Mouse (Mus musculus) telencephalon, adult 2 months (tissue): ENCODE measurements around the gene 2210407C18Rik.

Experiments
- DNase-seq: peaks from one replicate; pipeline ENCODE4 v3.0.0-alpha.2; 2011; ENCODE audit warnings: low read depth, low spot score

The 2210407C18Rik gene

DNA sequence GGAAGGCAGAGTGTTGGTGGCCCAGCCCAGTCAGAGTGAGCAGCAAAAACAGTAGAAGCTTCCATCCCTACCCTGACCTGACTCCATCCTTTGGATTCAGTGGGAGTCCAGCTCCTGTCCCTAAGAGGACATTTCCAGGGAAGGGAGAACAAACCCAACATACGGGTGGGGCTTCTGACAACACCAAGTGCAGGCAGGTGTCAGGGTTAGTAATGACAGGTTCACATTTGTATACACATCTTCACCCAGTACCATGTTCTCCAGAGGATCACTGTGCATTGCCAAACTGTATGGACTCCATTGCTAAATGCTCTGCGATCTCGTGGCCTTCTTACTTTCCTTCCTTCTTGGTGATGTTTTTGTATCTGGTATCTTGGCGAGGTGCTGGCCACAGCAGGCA, at the start of gene 2210407C18Rik:
TSS of gene 2210407C18Rik (minus strand) at position 101 of the 400 bp plus-strand sequence.
- no peak for DNase-seq

GRCm38 (mm10) chr11:58658596-58658995, 42.7 kb upstream of the 2210407C18Rik start, which contains the start of gene Olfr322:
TSS of gene Olfr322 (plus strand) at chr11:58658782.
- DNase-seq = no peak

DNA sequence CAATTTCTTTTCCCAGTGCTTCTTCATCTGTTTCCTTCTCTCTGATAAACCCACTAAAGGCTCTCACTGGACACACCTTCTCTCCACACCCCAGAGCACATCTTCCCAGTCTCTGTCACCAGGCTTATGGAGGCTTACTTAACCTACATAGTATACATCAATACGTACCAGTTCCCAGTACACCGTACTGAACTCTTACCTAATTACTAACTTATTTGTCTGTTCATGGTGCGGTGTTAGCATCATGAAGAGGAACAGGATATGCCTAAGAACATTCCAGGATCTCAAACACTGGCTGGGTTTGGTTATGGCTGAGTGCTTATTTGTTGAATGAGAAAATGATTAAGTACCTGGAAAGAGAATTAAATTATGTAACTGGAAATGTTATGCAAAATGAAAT, 39.3 kb upstream of the 2210407C18Rik start:
- DNase-seq = no peak

DNA sequence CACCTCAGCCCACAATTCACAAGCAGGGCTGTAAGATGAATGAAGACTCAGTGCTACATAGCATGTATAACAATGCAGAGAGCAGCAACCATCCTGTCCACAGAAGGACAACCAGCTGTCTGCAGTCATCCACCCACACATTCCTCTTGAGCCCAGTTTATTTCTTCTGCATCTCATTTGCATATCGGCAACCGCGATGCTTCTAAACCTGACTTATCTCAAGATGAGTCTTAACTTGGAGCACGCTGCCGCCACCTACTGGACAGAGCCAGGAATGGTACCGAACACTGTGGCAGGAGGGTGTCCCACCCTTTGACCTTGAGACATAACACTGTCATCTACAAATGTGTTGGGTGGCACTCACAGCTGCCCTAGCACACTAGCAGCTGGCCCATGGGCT, 27.5 kb upstream of the 2210407C18Rik start:
- DNase-seq = peak; percentile 33

GRCm38 (mm10) chr11:58641638-58642358, 25.9 kb upstream of the 2210407C18Rik start:
- no peak for DNase-seq

DNA sequence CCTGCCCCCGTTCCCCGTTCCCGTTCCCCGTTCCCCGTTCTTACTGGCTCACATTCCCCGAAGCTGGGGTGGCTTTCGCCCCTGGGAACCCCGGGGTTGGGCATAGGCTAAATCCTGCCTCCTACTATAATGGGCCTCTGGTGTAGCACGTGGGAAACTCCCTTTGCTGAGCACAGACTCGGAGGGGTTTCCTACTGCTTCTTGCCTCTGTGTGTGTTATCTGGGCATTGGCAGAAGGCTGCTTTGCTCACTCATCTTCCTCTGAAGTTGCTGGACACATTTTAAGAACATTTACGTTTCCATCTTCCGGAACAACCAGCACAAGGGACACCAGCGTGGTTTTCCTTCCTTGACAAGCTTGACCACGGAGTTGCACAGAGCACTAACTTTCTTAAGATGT, 25.2 kb upstream of the 2210407C18Rik start:
- no peak for DNase-seq

- DNase-seq = no peak
These were observed 24.5 kb upstream of the 2210407C18Rik start, which contains the start of gene Trim58 for GRCm38 (mm10) chr11:58640272-58640867. TSS of gene Trim58 (plus strand) at chr11:58640465.

GRCm38 (mm10) chr11:58638176-58638701, 22.4 kb upstream of the 2210407C18Rik start:
- DNase-seq = no peak

DNA sequence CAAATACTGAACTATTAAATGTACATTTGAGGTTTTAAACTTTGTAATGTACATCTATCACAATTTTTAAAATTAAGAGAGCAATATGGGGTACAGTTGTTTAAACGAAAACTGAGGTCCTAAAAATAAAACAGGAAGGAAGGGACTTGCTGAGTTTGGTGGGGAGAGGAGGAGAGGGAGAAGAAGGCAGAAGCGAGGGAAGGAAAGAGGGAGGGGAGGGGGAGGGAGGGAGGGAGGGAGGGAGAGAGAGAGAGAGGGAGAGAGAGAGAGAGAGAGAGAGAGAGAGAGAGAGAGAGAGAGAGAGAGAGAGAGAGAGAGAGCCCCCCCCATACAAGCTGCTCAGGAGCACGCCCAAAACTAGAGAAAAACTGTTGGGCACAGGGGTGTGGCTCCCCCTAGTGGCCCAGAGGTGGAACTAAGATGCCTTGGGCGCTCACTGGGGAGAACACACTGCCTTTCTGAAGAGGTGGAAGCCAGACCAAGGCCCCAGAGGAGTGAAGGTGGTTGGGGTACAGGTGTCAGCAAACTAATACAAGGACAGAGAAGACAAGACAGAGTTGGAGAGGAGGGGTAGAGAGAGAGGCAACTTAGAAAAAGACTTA, 20.6 kb upstream of the 2210407C18Rik start:
- DNase-seq = no peak

- DNase-seq = no peak
These were observed 19.0 kb upstream of the 2210407C18Rik start for GRCm38 (mm10) chr11:58634878-58635277.

GRCm38 (mm10) chr11:58630401-58630800, 14.5 kb upstream of the 2210407C18Rik start, which contains the start of gene Olfr323:
TSS of gene Olfr323 (minus strand) at chr11:58630501.
- no peak for DNase-seq

- no peak for DNase-seq
These were observed 10.3 kb upstream of the 2210407C18Rik start for GRCm38 (mm10) chr11:58626146-58626545.

GRCm38 (mm10) chr11:58618793-58619192, 2.9 kb upstream of the 2210407C18Rik start:
- DNase-seq = peak; percentile 10

- DNase-seq = no peak
These were observed 2.5 kb upstream of the 2210407C18Rik start for GRCm38 (mm10) chr11:58618369-58618768.

GRCm38 (mm10) chr11:58614526-58614925, 1.3 kb downstream of the 2210407C18Rik start:
- no peak for DNase-seq

GRCm38 (mm10) chr11:58613359-58613758, 2.5 kb downstream of the 2210407C18Rik start:
- DNase-seq = no peak

- no peak for DNase-seq
These were observed 8.8 kb downstream of the 2210407C18Rik start for GRCm38 (mm10) chr11:58607030-58607429.

GRCm38 (mm10) chr11:58606177-58606919, 9.5 kb downstream of the 2210407C18Rik start:
- no peak for DNase-seq

DNA sequence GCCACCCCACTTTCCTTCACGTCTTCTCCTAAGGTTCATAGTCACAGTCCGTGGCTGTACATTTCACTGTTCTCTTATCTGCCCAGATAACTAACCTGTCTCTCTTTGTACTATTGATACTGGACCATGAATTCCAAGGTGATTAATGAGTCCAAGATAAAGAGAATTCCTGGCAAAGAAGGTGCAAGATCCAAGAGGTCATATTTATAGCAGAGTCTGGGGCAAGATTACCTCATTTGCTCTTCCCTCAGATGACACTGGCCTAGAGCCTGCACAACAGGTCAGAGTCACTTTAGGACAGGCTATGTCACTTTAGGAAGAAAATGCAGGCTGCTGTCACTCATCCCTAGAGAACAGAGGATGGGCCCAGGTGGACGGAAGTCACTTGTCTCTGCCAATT, 10.6 kb downstream of the 2210407C18Rik start:
- no peak for DNase-seq

- no peak for DNase-seq
These were observed 11.2 kb downstream of the 2210407C18Rik start for GRCm38 (mm10) chr11:58604688-58605087.

GRCm38 (mm10) chr11:58602800-58603560, 12.9 kb downstream of the 2210407C18Rik start:
- DNase-seq = no peak
